Mouse (Mus musculus): ENCODE measurements around the gene Plekha8.

The Plekha8 gene

DNA sequence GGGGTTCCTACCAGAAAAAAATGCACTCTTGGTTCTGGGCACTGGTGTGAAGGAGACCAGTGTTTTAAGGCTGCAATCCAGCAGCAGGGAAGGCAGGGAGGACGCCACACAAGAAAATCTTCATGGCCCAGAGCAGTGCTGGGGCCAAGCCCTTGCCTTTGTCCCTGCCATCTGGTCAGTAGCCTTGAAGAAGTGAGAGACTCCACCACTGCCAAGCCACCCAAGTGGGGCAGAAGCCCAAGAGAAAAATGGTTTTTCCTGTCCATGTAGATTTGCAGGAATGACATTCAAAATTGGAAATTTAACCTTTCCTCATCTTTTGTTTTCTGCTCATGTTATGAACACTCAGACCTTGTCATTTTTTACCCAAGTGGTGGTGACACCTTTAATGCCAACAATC is 97.3 kb downstream of the Plekha8 start:
- DNase-seq (ENCODE audit: extremely low read depth, insufficient read length, low spot score), result no peak

DNA sequence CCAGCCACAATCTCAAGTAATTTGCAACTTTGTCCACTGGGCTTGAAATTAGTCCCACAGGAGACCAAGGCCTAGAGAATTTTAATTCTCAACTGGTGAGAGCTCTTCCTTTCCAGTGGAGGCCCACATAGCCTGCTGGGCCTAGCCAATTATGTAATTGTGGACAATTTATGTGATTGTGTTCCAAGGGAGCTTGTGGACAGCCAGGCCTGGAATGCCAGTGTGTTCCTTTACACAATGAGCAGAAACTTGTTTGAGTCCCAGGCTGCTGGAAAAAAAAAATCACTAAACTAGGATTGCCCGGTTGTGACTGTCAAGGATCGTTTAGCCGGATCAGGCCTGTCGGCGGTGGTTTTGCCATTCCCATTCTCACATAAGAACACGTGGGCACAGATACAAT is 98.4 kb downstream of the Plekha8 start:
- DNase-seq (ENCODE audit: extremely low read depth, insufficient read length, low spot score), result no peak

Data from 3134 (cell line).